ENCODE assay signal across 9 mouse cellular contexts in genomic region chr11:97956905-97957560, GRCm38 (mm10). TPM values are rescaled to one million over a fixed set of nuclear protein-coding genes. Genes with fewer than 3 reads are reported as not detected.
DNase-seq lines count a peak whose midpoint lies in the region; ATAC-seq lines count a peak whose summit lies in the region.
"Had no signal": no experiment of that assay in that cellular context is flagged by ENCODE, and none has a peak within 500 bp of the region (broad histone marks: within the 10 kb centered on the region; RNA-seq: fewer than 3 reads in every experiment).

No protein-coding gene starts in this region.

- no peak overlapping the region for H3K9ac ChIP-seq in kidney, embryonic 15.5 days

- peak; percentile 47 for DNase-seq in urinary bladder, postnatal 14 days (ENCODE audit: low spot score)
- DNase-seq in urinary bladder, adult 2 months (ENCODE audit: low spot score) = no peak
- peak; percentile 38 to 61 for DNase-seq in cerebellum, postnatal 4 days (ENCODE audit: low spot score in 2 of 2)
- no peak for DNase-seq in heart, adult 9 months (ENCODE audit: low spot score in 2 of 2)
- DNase-seq in gastrocnemius, postnatal 36 days = no peak
- DNase-seq in heart, adult 8-10 months (ENCODE audit: low spot score) = no peak
- DNase-seq: lung, postnatal 14 days had no signal

- no peaks in the 10 kb centered on the region for H3K36me3 ChIP-seq in kidney, embryonic 15.5 days

- no peak overlapping the region for H3K4me3 ChIP-seq in kidney, embryonic 15.5 days (replicated peaks)

- intact Hi-C loops in gastrocnemius, postnatal 36 days (cut with DNase I) = no loop called here

- 41% methylated on average over 6 of the region's 6 CpGs for WGBS in kidney, embryonic 15.5 days

- H3K27ac ChIP-seq in kidney, embryonic 15.5 days = peak overlapping the region; percentile 33

- no peaks in the 10 kb centered on the region for H3K27me3 ChIP-seq in kidney, embryonic 15.5 days

- H3K9me3 ChIP-seq in kidney, embryonic 15.5 days (replicated peaks) = no peaks in the 10 kb centered on the region

- ATAC-seq in kidney, embryonic 15.5 days (replicated peaks; ENCODE audit: low FRiP score) = peak; percentile 69
- ATAC-seq: forebrain, embryonic 16.5 days had no signal

- H3K4me1 ChIP-seq in kidney, embryonic 15.5 days = peaks cover 33% of the 10 kb centered on the region

- no peak overlapping the region for H3K4me2 ChIP-seq in kidney, embryonic 15.5 days

RNA-seq across cellular contexts. Expression of gene Plxdc1, which starts 29.2 kb away (rescaled TPM):
- 3.6 and 5.3 TPM in 2 replicates for polyA plus RNA-seq in urinary bladder, adult 2 months (2012; rRNA removed)
- 1.7 and 2.0 TPM in 2 replicates for polyA plus RNA-seq in kidney, embryonic 15.5 days (2015; fragmentation: Nextera tagmentation; extraction: Ambion mirVana)
- total RNA-seq in gastrocnemius, postnatal 36 days (2021) = 1 to 10 TPM; 2.8 to 3.7 TPM
- 1 to 10 TPM; 2.7 to 4.5 (median 3.4) TPM for total RNA-seq in heart, adult 8-10 months (2022)

RNA-seq across cellular contexts. Expression of gene Arl5c, which starts 38.9 kb away (rescaled TPM):
- polyA plus RNA-seq in urinary bladder, adult 2 months (2012; rRNA removed) = 3.2 and 3.9 TPM in 2 replicates
- polyA plus RNA-seq in kidney, embryonic 15.5 days (2015; fragmentation: Nextera tagmentation; extraction: Ambion mirVana) = 9.9 and 10.1 TPM in 2 replicates
- total RNA-seq in gastrocnemius, postnatal 36 days (2021) = under 1 TPM; 0.32 to 0.79 TPM
- under 1 TPM; 0.22 to 0.87 (median 0.45) TPM for total RNA-seq in heart, adult 8-10 months (2022)

Comparison
In these comparisons a context has a peak if more than half of its experiments do, and no peak if none do; other contexts are left out.
1. DNase-seq: peak in urinary bladder, postnatal 14 days (single experiment) and cerebellum, postnatal 4 days (2 of 2); none in urinary bladder, adult 2 months (single experiment), heart, adult 9 months (0 of 2), gastrocnemius, postnatal 36 days (0 of 2) and heart, adult 8-10 months (single experiment).